ENCODE assay signal across 14 mouse cellular contexts in genomic region chr7:46398612-46399011, GRCm38 (mm10). TPM values are rescaled to one million over a fixed set of nuclear protein-coding genes. Genes with fewer than 3 reads are reported as not detected.
DNase-seq lines count a peak whose midpoint lies in the region; ATAC-seq and TF ChIP-seq lines count a peak whose summit lies in the region.
"Had no signal": no experiment of that assay in that cellular context is flagged by ENCODE, and none has a peak within 500 bp of the region (broad histone marks: within the 10 kb centered on the region; RNA-seq: fewer than 3 reads in every experiment).

No protein-coding gene starts in this region.

- peak overlapping the region; percentile 77 for H3K4me2 ChIP-seq in neural tube, embryonic 12.5 days (replicated peaks)
- H3K4me2 ChIP-seq in forebrain, embryonic 15.5 days (replicated peaks) = peak overlapping the region; percentile 73
- H3K4me2 ChIP-seq in midbrain, embryonic 12.5 days (replicated peaks) = peak overlapping the region; percentile 90
- H3K4me2 ChIP-seq in liver, postnatal 0 days (ENCODE audit: low read depth, low read length) = no peak overlapping the region
- no peak overlapping the region for H3K4me2 ChIP-seq in liver, embryonic 11.5 days
- H3K4me2 ChIP-seq: limb, embryonic 15.5 days had no signal

- 0 out of 2 replicates have a peak overlapping the region, but pooled peaks have one; percentile 17 for H3K9ac ChIP-seq in neural tube, embryonic 12.5 days
- 0 out of 2 replicates have a peak overlapping the region, but pooled peaks have one; percentile 89 for H3K9ac ChIP-seq in forebrain, embryonic 15.5 days (replicated peaks)
- no peak overlapping the region for H3K9ac ChIP-seq in midbrain, embryonic 12.5 days (replicated peaks)
- H3K9ac ChIP-seq in liver, postnatal 0 days (replicated peaks) = no peak overlapping the region
- no peak overlapping the region for H3K9ac ChIP-seq in liver, embryonic 11.5 days (ENCODE audit: low read depth, low read length)
- H3K9ac ChIP-seq: embryonic facial prominence, embryonic 13.5 days; limb, embryonic 15.5 days; lung, embryonic 15.5 days had no signal

- no peaks in the 10 kb centered on the region for H3K9me3 ChIP-seq in neural tube, embryonic 12.5 days
- no peaks in the 10 kb centered on the region for H3K9me3 ChIP-seq in forebrain, embryonic 15.5 days
- no peaks in the 10 kb centered on the region for H3K9me3 ChIP-seq in midbrain, embryonic 12.5 days
- no peaks in the 10 kb centered on the region for H3K9me3 ChIP-seq in liver, postnatal 0 days (ENCODE audit: low read length)
- H3K9me3 ChIP-seq in liver, embryonic 11.5 days (ENCODE audit: control insufficient read depth, low read length) = no peaks in the 10 kb centered on the region
- H3K9me3 ChIP-seq: embryonic facial prominence, embryonic 13.5 days; limb, embryonic 15.5 days; lung, embryonic 15.5 days had no signal

- 73% methylated on average over 4 of the region's 4 CpGs for WGBS in neural tube, embryonic 12.5 days
- WGBS in forebrain, embryonic 15.5 days = 74% methylated on average over 4 of the region's 4 CpGs
- 63% methylated on average over 4 of the region's 4 CpGs for WGBS in midbrain, embryonic 12.5 days
- 25% methylated on average over 4 of the region's 4 CpGs for WGBS in liver, postnatal 0 days (ENCODE audit: insufficient replicate concordance)
- 30% methylated on average over 4 of the region's 4 CpGs for WGBS in liver, embryonic 11.5 days

- TF ChIP-seq CTCF in liver, postnatal 0 days (IDR thresholded peaks at IDR 0.05; ENCODE audit: low read depth) = no peak

- no peak overlapping the region for H3K27ac ChIP-seq in neural tube, embryonic 12.5 days
- no peak overlapping the region for H3K27ac ChIP-seq in forebrain, embryonic 15.5 days (replicated peaks)
- no peak overlapping the region for H3K27ac ChIP-seq in midbrain, embryonic 12.5 days (replicated peaks)
- H3K27ac ChIP-seq in liver, postnatal 0 days (ENCODE audit: low read depth) = no peak overlapping the region
- H3K27ac ChIP-seq in liver, embryonic 11.5 days (ENCODE audit: low read depth, low read length) = no peak overlapping the region
- H3K27ac ChIP-seq: embryonic facial prominence, embryonic 13.5 days; limb, embryonic 15.5 days; lung, embryonic 15.5 days had no signal

- TF ChIP-seq EP300 in liver, postnatal 0 days (IDR thresholded peaks at IDR 0.05; ENCODE audit: low read depth) = no peak

- no peak for DNase-seq in neural tube, embryonic 10.5 days (ENCODE audit: extremely low spot score, low spot score)
- DNase-seq in liver, postnatal 0 days = no peak
- no peak for DNase-seq in liver, embryonic 11.5 days (ENCODE audit: low spot score)
- DNase-seq: adrenal gland, adult 8-10 months; heart, adult 18-20 months; kidney, adult 18-20 months; right cerebral cortex, postnatal 14 days had no signal

- peaks cover 44% of the 10 kb centered on the region for H3K4me1 ChIP-seq in neural tube, embryonic 12.5 days
- H3K4me1 ChIP-seq in forebrain, embryonic 15.5 days = peaks cover 50% of the 10 kb centered on the region
- H3K4me1 ChIP-seq in midbrain, embryonic 12.5 days = peaks cover 26% of the 10 kb centered on the region
- peaks cover 8% of the 10 kb centered on the region for H3K4me1 ChIP-seq in liver, postnatal 0 days (ENCODE audit: insufficient read depth)
- H3K4me1 ChIP-seq in liver, embryonic 11.5 days (replicated peaks; ENCODE audit: control insufficient read depth, insufficient read depth, low read length) = 0 out of 2 replicates have a peak, but pooled peaks cover 6% of the 10 kb centered on the region

- peak overlapping the region; percentile 68; the same call in 1 of the 2 replicates for H3K4me3 ChIP-seq in neural tube, embryonic 12.5 days
- peak overlapping the region; percentile 90 for H3K4me3 ChIP-seq in forebrain, embryonic 15.5 days
- H3K4me3 ChIP-seq in midbrain, embryonic 12.5 days = peak overlapping the region; percentile 76
- H3K4me3 ChIP-seq in liver, postnatal 0 days (ENCODE audit: low read depth, low read length) = no peak overlapping the region
- H3K4me3 ChIP-seq in liver, embryonic 11.5 days (ENCODE audit: low read depth, low read length) = no peak overlapping the region
- H3K4me3 ChIP-seq: limb, embryonic 15.5 days had no signal

- no peaks in the 10 kb centered on the region for H3K36me3 ChIP-seq in neural tube, embryonic 12.5 days
- H3K36me3 ChIP-seq in forebrain, embryonic 15.5 days = no peaks in the 10 kb centered on the region
- H3K36me3 ChIP-seq in midbrain, embryonic 12.5 days = no peaks in the 10 kb centered on the region
- H3K36me3 ChIP-seq in liver, postnatal 0 days (replicated peaks; ENCODE audit: insufficient read depth, low read length) = no peaks in the 10 kb centered on the region
- no peaks in the 10 kb centered on the region for H3K36me3 ChIP-seq in liver, embryonic 11.5 days (ENCODE audit: control insufficient read depth, insufficient read depth, low read length)
- H3K36me3 ChIP-seq: embryonic facial prominence, embryonic 13.5 days; limb, embryonic 15.5 days; lung, embryonic 15.5 days had no signal

- ATAC-seq in neural tube, embryonic 12.5 days (ENCODE audit: low FRiP score, low read depth) = no peak
- no peak for ATAC-seq in forebrain, embryonic 15.5 days (replicated peaks)
- no peak for ATAC-seq in midbrain, embryonic 12.5 days (ENCODE audit: low FRiP score, low read depth)
- ATAC-seq in liver, postnatal 0 days = no peak
- no peak for ATAC-seq in CD4-positive, CD25-positive, alpha-beta regulatory T cell, adult 4 months
- no peak for ATAC-seq in liver, embryonic 11.5 days (replicated peaks; ENCODE audit: low FRiP score)

- peaks cover 65% of the 10 kb centered on the region for H3K27me3 ChIP-seq in neural tube, embryonic 12.5 days (replicated peaks)
- peaks cover 29% of the 10 kb centered on the region for H3K27me3 ChIP-seq in forebrain, embryonic 15.5 days
- peaks cover 68% of the 10 kb centered on the region for H3K27me3 ChIP-seq in midbrain, embryonic 12.5 days
- peaks cover 64% of the 10 kb centered on the region for H3K27me3 ChIP-seq in liver, postnatal 0 days (ENCODE audit: insufficient read depth, low read length)
- H3K27me3 ChIP-seq in liver, embryonic 11.5 days (replicated peaks; ENCODE audit: control insufficient read depth, insufficient read depth, low read length) = peaks cover 64% of the 10 kb centered on the region

RNA-seq across cellular contexts. Expression of gene Kcnc1, which starts 2.3 kb away (rescaled TPM):
- 7.3 and 9.7 TPM in 2 replicates for polyA plus RNA-seq in neural tube, embryonic 12.5 days (2016; fragmentation: Nextera tagmentation; extraction: Ambion mirVana)
- 9.2 and 10.0 TPM in 2 replicates for polyA plus RNA-seq in forebrain, embryonic 15.5 days (2015; fragmentation: Nextera tagmentation; extraction: Ambion mirVana)
- polyA plus RNA-seq in midbrain, embryonic 12.5 days (2016; fragmentation: Nextera tagmentation; extraction: Ambion mirVana) = 7.1 and 9.5 TPM in 2 replicates
- polyA plus RNA-seq in liver, postnatal 0 days (2015; fragmentation: Nextera tagmentation; extraction: Ambion mirVana) = 0.07 TPM in 1 of 2 replicates, not detected in the other
- under 1 TPM in 1 of 2 experiments, not detected in 1; 0.05 TPM for polyA plus RNA-seq in CD4-positive, CD25-positive, alpha-beta regulatory T cell, adult 4 months (2017; shearing (Covaris generic))
- 0.25 and 0.32 TPM in 2 replicates for polyA plus RNA-seq in liver, embryonic 11.5 days (2014; fragmentation: Nextera tagmentation; extraction: Ambion mirVana)

RNA-seq across cellular contexts. Expression of gene Myod1, which starts 22.3 kb away (rescaled TPM):
- polyA plus RNA-seq in neural tube, embryonic 12.5 days (2016; fragmentation: Nextera tagmentation; extraction: Ambion mirVana) = 10.8 and 13.5 TPM in 2 replicates
- polyA plus RNA-seq in forebrain, embryonic 15.5 days (2015; fragmentation: Nextera tagmentation; extraction: Ambion mirVana) = 0.09 TPM in 1 of 2 replicates, not detected in the other
- polyA plus RNA-seq in midbrain, embryonic 12.5 days (2016; fragmentation: Nextera tagmentation; extraction: Ambion mirVana) = not detected in 2 replicates
- 0.09 TPM in 1 of 2 replicates, not detected in the other for polyA plus RNA-seq in liver, postnatal 0 days (2015; fragmentation: Nextera tagmentation; extraction: Ambion mirVana)
- not detected for polyA plus RNA-seq in CD4-positive, CD25-positive, alpha-beta regulatory T cell, adult 4 months (2017; shearing (Covaris generic))
- 2.1 and 2.3 TPM in 2 replicates for polyA plus RNA-seq in liver, embryonic 11.5 days (2014; fragmentation: Nextera tagmentation; extraction: Ambion mirVana)

Comparison
In these comparisons a context has a peak if more than half of its experiments do, and no peak if none do; other contexts are left out.
1. H3K4me2 ChIP-seq: peak in neural tube, embryonic 12.5 days (single experiment), forebrain, embryonic 15.5 days (single experiment) and midbrain, embryonic 12.5 days (single experiment); none in liver, postnatal 0 days (single experiment) and liver, embryonic 11.5 days (single experiment).
2. H3K4me3 ChIP-seq: peak in neural tube, embryonic 12.5 days (single experiment), forebrain, embryonic 15.5 days (single experiment) and midbrain, embryonic 12.5 days (single experiment); none in liver, postnatal 0 days (single experiment) and liver, embryonic 11.5 days (single experiment).
3. H3K9ac ChIP-seq: peak in neural tube, embryonic 12.5 days (single experiment) and forebrain, embryonic 15.5 days (single experiment); none in midbrain, embryonic 12.5 days (single experiment), liver, postnatal 0 days (single experiment) and liver, embryonic 11.5 days (single experiment).